Mouse (Mus musculus): ENCODE data around the gene Plekhm3.
A peak's percentile ranks its signal among the peaks of the same experiment; 100 is the strongest.

Gene Plekhm3

GRCm38 (mm10) chr1:64757254-64757653, 199.4 kb downstream of the Plekhm3 start:
- DNase-seq, result peak in 1 of 2 experiments; percentile 12

- no peak for DNase-seq
Observed at GRCm38 (mm10) chr1:64756640-64757030, 200.0 kb downstream of the Plekhm3 start.

- DNase-seq, result no peak
Observed at GRCm38 (mm10) chr1:64755971-64756639, 200.5 kb downstream of the Plekhm3 start.

GRCm38 (mm10) chr1:64754658-64755057, 202.0 kb downstream of the Plekhm3 start:
- DNase-seq, result no peak

- DNase-seq, result no peak
Observed at GRCm38 (mm10) chr1:64753668-64754067, 203.0 kb downstream of the Plekhm3 start.

- DNase-seq, result no peak
Observed at GRCm38 (mm10) chr1:64753109-64753508, 203.5 kb downstream of the Plekhm3 start.

- DNase-seq, result no peak
Observed at GRCm38 (mm10) chr1:64744616-64745015, 212.0 kb downstream of the Plekhm3 start.

GRCm38 (mm10) chr1:64742741-64743408, 213.7 kb downstream of the Plekhm3 start:
- DNase-seq, result no peak

GRCm38 (mm10) chr1:64738661-64739082, 218.0 kb downstream of the Plekhm3 start:
- DNase-seq, result peak in 1 of 2 experiments; percentile 10

- no peak for DNase-seq
Observed at GRCm38 (mm10) chr1:64738180-64738555, 218.5 kb downstream of the Plekhm3 start.

GRCm38 (mm10) chr1:64737502-64738179, 219.0 kb downstream of the Plekhm3 start, which contains the start of gene Fzd5:
Fzd5 (minus strand) TSS chr1:64737751.
- peak; percentile 84 to 93 for DNase-seq

- DNase-seq, result peak; percentile 56 to 70
Observed at GRCm38 (mm10) chr1:64736681-64737501, 219.7 kb downstream of the Plekhm3 start.

Measured in cerebellum, postnatal 25 days (tissue).